Mouse (Mus musculus) CH12.LX (cell line): ENCODE measurements around the gene Acadvl. TPM values are rescaled to one million over a fixed set of nuclear protein-coding genes. Genes with fewer than 3 reads are reported as not detected.

Experiments
- DNase-seq: peaks from one replicate; pipeline ENCODE4 v3.0.0-alpha.2; 2013; ENCODE audit errors: extremely low read depth
- H3K27ac ChIP-seq: 2 replicates; pipeline ENCODE4 v1.5.1; 2012; ENCODE audit warnings: low read depth, mild to moderate bottlenecking, control low read depth, moderate library complexity; ENCODE audit not compliant: insufficient read depth
- H3K27me3 ChIP-seq: replicated peaks from 2 replicates; pipeline ENCODE3; 2012; ENCODE audit warnings: inconsistent platforms
- H3K36me3 ChIP-seq, 2 experiments: replicated peaks in 1 of 2; 2 replicates each; pipeline versions ENCODE3 to v1.6.1; 2012; ENCODE audit warnings: inconsistent platforms in 1 of 2, low read length in 1 of 2, mild to moderate bottlenecking in 1 of 2, mixed read lengths in 1 of 2, moderate library complexity in 1 of 2; ENCODE audit not compliant: control insufficient read depth in 1 of 2, insufficient read depth in 1 of 2
- H3K4me1 ChIP-seq, 2 experiments: 2 replicates each; pipeline ENCODE4 v1.6.1; 2012; ENCODE audit warnings: inconsistent platforms in 1 of 2, moderate library complexity in 1 of 2; ENCODE audit not compliant: insufficient read depth in 2 of 2, control insufficient read depth in 1 of 2
- H3K4me2 ChIP-seq: 2 replicates; pipeline ENCODE4 v1.6.1; 2012; ENCODE audit warnings: low read depth, mild to moderate bottlenecking, control low read depth; ENCODE audit not compliant: poor library complexity, insufficient read depth, severe bottlenecking
- H3K4me3 ChIP-seq, 3 experiments: fragments of 150-350 bp in 1 of 3; sonication (generic) in 1 of 3; replicated peaks in 1 of 3; 2 replicates each; pipeline versions ENCODE3 to v1.5.1; 2011 to 2012; ENCODE audit warnings: low read depth in 2 of 3, low read length in 2 of 3, mild to moderate bottlenecking in 2 of 3, moderate library complexity in 2 of 3, control low read depth in 1 of 3, improper control_type of control experiment in 1 of 3, inconsistent platforms in 1 of 3, mixed read lengths in 1 of 3; ENCODE audit not compliant: poor library complexity in 1 of 3
- H3K79me2 ChIP-seq: replicated peaks from 2 replicates; pipeline ENCODE4 v1.6.1; 2012; ENCODE audit warnings: mild to moderate bottlenecking, moderate library complexity; ENCODE audit not compliant: control insufficient read depth, poor library complexity, insufficient read depth, severe bottlenecking; ENCODE audit errors: extremely low read depth
- H3K9ac ChIP-seq: 2 replicates; pipeline ENCODE4 v1.6.1; 2012; ENCODE audit warnings: low read depth, mild to moderate bottlenecking, control low read depth, moderate library complexity; ENCODE audit not compliant: insufficient read depth
- H3K9me3 ChIP-seq: replicated peaks from 2 replicates; pipeline ENCODE3; 2012; ENCODE audit warnings: low read length, inconsistent platforms, mixed read lengths
- E2F4 ChIP-seq: IDR thresholded peaks from 2 replicates; pipeline ENCODE4 v1.6.1; 2011; ENCODE audit warnings: low read depth, low read length, improper control_type of control experiment; ENCODE audit not compliant: insufficient replicate concordance
- EP300 ChIP-seq: IDR thresholded peaks from 2 replicates; pipeline ENCODE4 v1.6.1; 2011; ENCODE audit warnings: low read length, improper control_type of control experiment
- GABPA ChIP-seq: IDR thresholded peaks from 2 replicates; pipeline ENCODE4 v1.6.1; 2012; ENCODE audit warnings: low read depth, low read length, improper control_type of control experiment, inconsistent platforms; ENCODE audit not compliant: insufficient replicate concordance
- HCFC1 ChIP-seq: IDR thresholded peaks from 2 replicates; pipeline ENCODE4 v1.6.1; 2012; ENCODE audit warnings: low read depth, mild to moderate bottlenecking, inconsistent platforms, low read length, improper control_type of control experiment
- JUN ChIP-seq: IDR thresholded peaks from 2 replicates; pipeline ENCODE4 v1.6.1; 2011; ENCODE audit warnings: low read depth, mild to moderate bottlenecking, low read length, improper control_type of control experiment, moderate library complexity; ENCODE audit not compliant: insufficient read depth
- MAZ ChIP-seq: IDR thresholded peaks from 2 replicates; pipeline ENCODE4 v1.6.1; 2012; ENCODE audit warnings: low read depth, mild to moderate bottlenecking, inconsistent platforms, low read length, improper control_type of control experiment, moderate library complexity
- MEF2A ChIP-seq: IDR thresholded peaks from 2 replicates; pipeline ENCODE4 v1.6.1; 2014; ENCODE audit warnings: low read depth, mild to moderate bottlenecking, inconsistent platforms, low read length, improper control_type of control experiment, borderline replicate concordance
- MXI1 ChIP-seq: IDR thresholded peaks from 2 replicates; pipeline ENCODE4 v1.6.1; 2011; ENCODE audit warnings: mild to moderate bottlenecking, low read depth, low read length, improper control_type of control experiment
- NELFE ChIP-seq: IDR thresholded peaks from 2 replicates; pipeline ENCODE4 v1.6.1; 2011; ENCODE audit warnings: low read depth, low read length, improper control_type of control experiment
- NRF1 ChIP-seq: IDR thresholded peaks from 2 replicates; pipeline ENCODE4 v1.6.1; 2014; ENCODE audit warnings: low read depth, mild to moderate bottlenecking, inconsistent platforms, low read length, improper control_type of control experiment, moderate library complexity
- POLR2A ChIP-seq: IDR thresholded peaks from 2 replicates; pipeline ENCODE4 v1.6.1; 2011; ENCODE audit warnings: low read depth, mild to moderate bottlenecking, improper control_type of control experiment, low read length
- RAD21 ChIP-seq: IDR thresholded peaks from 2 replicates; pipeline ENCODE4 v1.6.1; 2011; ENCODE audit warnings: low read depth, mild to moderate bottlenecking, low read length, improper control_type of control experiment, moderate library complexity
- SIN3A ChIP-seq: IDR thresholded peaks from 2 replicates; pipeline ENCODE4 v1.6.1; 2012; ENCODE audit warnings: low read length, improper control_type of control experiment, inconsistent platforms
- TBP ChIP-seq: conservative IDR thresholded peaks from 2 replicates; pipeline ENCODE4 v1.6.1; 2011; ENCODE audit warnings: low read depth, low read length, improper control_type of control experiment
- TCF12 ChIP-seq: IDR thresholded peaks from 2 replicates; pipeline ENCODE4 v1.6.1; 2014; ENCODE audit warnings: low read depth, mild to moderate bottlenecking, inconsistent platforms, low read length, improper control_type of control experiment
- USF1 ChIP-seq: IDR thresholded peaks from 2 replicates; pipeline ENCODE4 v1.6.1; 2014; ENCODE audit warnings: low read depth, mild to moderate bottlenecking, inconsistent platforms, low read length, improper control_type of control experiment
- USF2 ChIP-seq: conservative IDR thresholded peaks from 2 replicates; pipeline ENCODE4 v1.6.1; 2011; ENCODE audit warnings: low read depth, low read length, improper control_type of control experiment
- ZNF384 ChIP-seq: IDR thresholded peaks from 2 replicates; pipeline ENCODE4 v1.6.1; 2012; ENCODE audit warnings: low read depth, low read length, improper control_type of control experiment, inconsistent platforms
- dilution Hi-C: fragments of 300-500 bp; cut with MboI; formaldehyde crosslinking; loops from 2 replicates; pipeline ENCODE4 v1.14.3; 2020; ENCODE audit warnings: low sequenced_read_pairs; ENCODE audit not compliant: extremely low pct_unique_long_range_greater_than_20kb, extremely low pct_ligation_motif_present
- in situ Hi-C: fragments of 300-500 bp; cut with MboI; formaldehyde crosslinking; loops from 3 replicates; pipeline ENCODE4 v1.14.3; 2019; ENCODE audit warnings: low sequenced_read_pairs, low pct_ligation_motif_present, low pct_unique_long_range_greater_than_20kb, mixed read lengths
- polyA plus RNA-seq: library from polyadenylated mRNA; unstranded; fragments of >175 nt; gene quantifications from 2 replicates; pipeline ENCODE4 v1.2.1, GENCODE M21; 2012; ENCODE audit warnings: low read depth; ENCODE audit not compliant: insufficient read length
- total RNA-seq, 2 experiments: library from RNA; depleted of rRNA; stranded (reverse); fragments of 300-350 nt in 1 of 2; fragments of >200 nt in 1 of 2; gene quantifications; 2 replicates each; pipeline ENCODE4 v1.2.3; 2012 to 2014

The Acadvl gene
- total and polyA plus RNA-seq, 3 experiments, result 76.9 to 148 (median 81.8) TPM

DNA sequence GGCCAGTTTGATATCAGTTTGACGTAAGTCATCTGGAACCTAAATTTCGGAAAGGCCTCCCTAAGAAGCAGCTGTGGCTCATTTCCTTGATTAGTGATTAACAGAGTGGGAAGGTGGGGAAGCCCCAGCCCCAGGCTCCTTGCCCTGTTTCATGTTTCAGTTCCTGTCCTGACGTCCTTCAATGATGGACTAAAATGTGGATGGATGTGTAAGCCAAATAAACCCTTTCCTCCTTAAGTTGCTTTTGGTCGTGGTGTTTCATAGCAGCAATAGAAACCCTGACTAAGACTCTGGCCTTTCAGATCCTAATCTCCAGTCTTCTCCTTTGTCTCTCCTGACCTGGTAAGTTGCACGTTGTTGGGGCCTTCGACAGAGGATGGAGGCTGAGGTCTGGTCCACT, 45.0 kb downstream of the Acadvl start (continued):
- TF ChIP-seq JUN (peak; percentile 33; the same call in 1 of the 2 replicates), POLR2A (no peak), USF1 (no peak), HCFC1 (no peak; the same call in 1 of the 2 replicates), E2F4 (no peak), RAD21 (no peak), NELFE (no peak), TBP (no peak), ZNF384 (no peak), SIN3A (peak; percentile 37; the same call in 1 of the 2 replicates), NRF1 (no peak), TCF12 (peak; percentile 70), MEF2A (peak; percentile 80), MXI1 (no peak), GABPA (no peak), USF2 (no peak), EP300 (peak; percentile 96)
- TF ChIP-seq, all 38 proteins: peak for 11

DNA sequence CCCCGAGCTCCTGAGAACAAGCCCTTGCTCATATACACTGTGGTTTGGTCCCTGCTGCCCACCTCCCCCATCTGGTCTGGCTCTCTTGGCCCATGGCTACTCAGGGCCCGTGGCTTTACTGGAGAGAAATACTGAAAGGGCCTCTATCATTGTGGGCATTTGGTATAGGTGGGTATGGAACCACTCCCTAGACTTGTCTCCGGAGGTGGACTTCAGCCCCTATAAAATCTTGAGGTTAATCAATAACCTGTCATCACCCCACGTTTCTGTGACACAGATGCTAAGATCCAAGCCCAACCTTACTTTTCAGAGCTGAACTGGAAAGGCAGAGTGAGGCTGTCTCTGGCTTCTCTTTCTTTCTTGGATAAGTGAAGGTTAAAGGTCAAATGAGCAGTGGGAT, 46.4 kb downstream of the Acadvl start:
- Histone ChIP-seq H3K36me3 (peaks cover 31 to 53% of the 10 kb centered on the region in 2 experiments), H3K27ac (no peak overlapping the region), H3K79me2 (0 out of 2 replicates have a peak, but pooled peaks cover 2% of the 10 kb centered on the region), H3K4me2 (no peak overlapping the region), H3K9ac (no peak overlapping the region), H3K4me3 (no peak overlapping the region), H3K9me3 (peaks cover 24% of the 10 kb centered on the region), H3K4me1 (peaks cover 14 to 49% of the 10 kb centered on the region in 2 experiments), H3K27me3 (no peaks in the 10 kb centered on the region)
- in situ Hi-C loops (no loop called here), dilution Hi-C loops (no loop called here)
- TF ChIP-seq ZNF384, result no peak
- TF ChIP-seq HCFC1, result no peak
- no peak for TF ChIP-seq MAZ
- TF ChIP-seq USF1, result no peak
- DNase-seq, result no peak
